Comparison of ENCODE assay signal across 25 mouse cellular contexts in genomic region chr11:4047766-4048165, GRCm38 (mm10). TPM values are rescaled to one million over a fixed set of nuclear protein-coding genes. Genes with fewer than 3 reads are reported as not detected.
"Had no signal": no experiment of that assay in that cellular context is flagged by ENCODE, and none has a peak within 500 bp of the region (broad histone marks: within the 10 kb centered on the region; RNA-seq: fewer than 3 reads in every experiment).

No protein-coding gene starts in this region.

- H3K4me2 ChIP-seq: liver, embryonic 15.5 days; lung, embryonic 15.5 days; midbrain, embryonic 11.5 days; midbrain, embryonic 13.5 days; midbrain, embryonic 15.5 days; neural tube, embryonic 13.5 days; neural tube, embryonic 15.5 days had no signal

- ATAC-seq: liver, postnatal 0 days; midbrain, embryonic 13.5 days; midbrain, embryonic 15.5 days had no signal

- H3K4me1 ChIP-seq: liver, embryonic 15.5 days; lung, embryonic 15.5 days; megakaryocyte, embryonic 14.5 days; midbrain, embryonic 13.5 days; midbrain, embryonic 15.5 days; neural tube, embryonic 13.5 days; neural tube, embryonic 15.5 days had no signal

- H3K36me3 ChIP-seq: liver, embryonic 15.5 days; lung, embryonic 15.5 days; midbrain, embryonic 13.5 days; midbrain, embryonic 15.5 days; neural tube, embryonic 13.5 days; neural tube, embryonic 15.5 days had no signal

- H3K27me3 ChIP-seq: liver, embryonic 15.5 days; lung, embryonic 15.5 days; midbrain, embryonic 13.5 days; midbrain, embryonic 15.5 days; neural tube, embryonic 13.5 days; neural tube, embryonic 15.5 days had no signal

- H3K4me3 ChIP-seq: liver, embryonic 15.5 days; lung, embryonic 15.5 days; megakaryocyte, embryonic 14.5 days; midbrain, embryonic 13.5 days; midbrain, embryonic 15.5 days; myocyte; neural tube, embryonic 13.5 days; neural tube, embryonic 15.5 days had no signal

- DNase-seq: liver, postnatal 0 days; lung, postnatal 10 days; lung, postnatal 36 days; retina, postnatal 1 day; right cerebral cortex, adult 18-20 months; right cerebral cortex, postnatal 25 days; right cerebral cortex, postnatal 4 days; spleen, adult 18-20 months; thymus, adult 18-20 months; thymus, postnatal 14 days; thymus, postnatal 36 days had no signal

- H3K27ac ChIP-seq: liver, embryonic 15.5 days; lung, embryonic 15.5 days; macrophage; midbrain, embryonic 13.5 days; midbrain, embryonic 15.5 days; neural tube, embryonic 13.5 days; neural tube, embryonic 15.5 days had no signal

- H3K9me3 ChIP-seq: liver, embryonic 15.5 days; lung, embryonic 15.5 days; midbrain, embryonic 13.5 days; midbrain, embryonic 15.5 days; neural tube, embryonic 15.5 days had no signal

- H3K9ac ChIP-seq: liver, embryonic 15.5 days; liver, postnatal 0 days; lung, embryonic 15.5 days; midbrain, embryonic 13.5 days; midbrain, embryonic 15.5 days; neural tube, embryonic 13.5 days; neural tube, embryonic 15.5 days had no signal

RNA-seq across cellular contexts. Expression of gene Sec14l4, which starts 16.5 kb away (rescaled TPM):
- total RNA-seq: megakaryocyte progenitor cell, adult 5-6 weeks had no signal
- polyA plus RNA-seq: macrophage; midbrain, embryonic 11.5 days; midbrain, embryonic 13.5 days; midbrain, embryonic 15.5 days; myocyte; neural tube, embryonic 11.5 days; neural tube, embryonic 13.5 days; neural tube, embryonic 15.5 days had no signal

RNA-seq across cellular contexts. Expression of gene Sec14l3, which starts 16.9 kb away (rescaled TPM):
- total RNA-seq: megakaryocyte progenitor cell, adult 5-6 weeks had no signal
- polyA plus RNA-seq: liver, embryonic 15.5 days; liver, postnatal 0 days; macrophage; midbrain, embryonic 11.5 days; midbrain, embryonic 13.5 days; myocyte; neural tube, embryonic 11.5 days; small intestine, adult 2 months; stomach, embryonic 14.5 days had no signal
